Mouse (Mus musculus) central nervous system, embryonic 14 days (tissue): Measurements from ENCODE around the gene Rgs16. TPM values are rescaled to one million over a fixed set of nuclear protein-coding genes. Genes with fewer than 3 reads are reported as not detected.

Experiments used
- polyA plus RNA-seq: library from polyadenylated mRNA; depleted of rRNA; stranded (reverse); fragments of >200 nt; gene quantifications from 2 replicates; pipeline ENCODE4 v1.2.3, GENCODE M21; 2012; rRNA removed

Rgs16 gene
- 24.3 and 34.4 TPM in 2 replicates for polyA plus RNA-seq

GRCm38 (mm10) chr1:153740145-153740544 lies at the start of gene Rgs16:
Gene Rgs16, plus strand, starts transcription at chr1:153740349.

GRCm38 (mm10) chr1:153749211-153749801 lies 9.2 kb downstream of the Rgs16 start, which contains the start of gene Rnasel:
Gene Rnasel, plus strand, starts transcription at chr1:153749426.

Other genes starting within 250 kb of the Rgs16 start
- gene Npl, start 190.3 kb upstream of the Rgs16 start, polyA plus RNA-seq: 7.0 and 7.1 TPM in 2 replicates
- gene Rgs8, start 87.3 kb upstream of the Rgs16 start, polyA plus RNA-seq: 25.2 and 25.9 TPM in 2 replicates
- 73.5 and 78.2 TPM in 2 replicates for gene Rnasel, start 9.1 kb downstream of the Rgs16 start, polyA plus RNA-seq
- 0.24 and 0.44 TPM in 2 replicates for gene Rgsl1, start 103.8 kb downstream of the Rgs16 start, polyA plus RNA-seq
- gene Teddm1b, start 134.0 kb downstream of the Rgs16 start, polyA plus RNA-seq: not detected in 2 replicates
- not detected in 2 replicates for gene Teddm1a, start 151.4 kb downstream of the Rgs16 start, polyA plus RNA-seq
- 199 and 211 TPM in 2 replicates for gene Glul, start 159.6 kb downstream of the Rgs16 start, polyA plus RNA-seq
- 0.98 and 1.0 TPM in 2 replicates for gene Teddm2, start 159.9 kb downstream of the Rgs16 start, polyA plus RNA-seq